Mouse (Mus musculus) Patski (cell line): Measurements from ENCODE around the gene Mast2. TPM values are rescaled to one million over a fixed set of nuclear protein-coding genes. Genes with fewer than 3 reads are reported as not detected.

ENCODE experiments used
- ATAC-seq: fragments of 100-300 bp; one replicate; pipeline ENCODE4 v1.8.0; 2021
- CTCF ChIA-PET: fragments of 350-600 bp; sonication (Branson Sonifier 250); formaldehyde crosslinking; loops from one replicate; lab custom pipeline; 2022; ENCODE audit warnings: inconsistent platforms; lab: Charles Lee
- POLR2A ChIA-PET: fragments of 350-600 bp; sonication (Branson Sonifier 250); formaldehyde crosslinking; loops from one replicate; lab custom pipeline; 2022; ENCODE audit warnings: antibody characterized with exemption, inconsistent platforms; lab: Charles Lee
- DNase-seq: peaks from one replicate; pipeline ENCODE4 v3.0.0-alpha.2; 2011; ENCODE audit warnings: low read depth, low spot score
- H3K27me3 ChIP-seq: fragments of 371-371 bp; one replicate; pipeline ENCODE4 v1.5.1; 2021
- CTCF ChIP-seq: fragments of 100-300 bp; IDR thresholded peaks from one replicate; pipeline ENCODE4 v1.5.1; 2021
- in situ Hi-C: fragments of 300-500 bp; cut with MboI; formaldehyde crosslinking; loops from 3 replicates; pipeline ENCODE4 v1.11.1; 2018; ENCODE audit warnings: low pct_unique_long_range_greater_than_20kb, mixed read lengths
- polyA plus RNA-seq: library from polyadenylated mRNA; unstranded; gene quantifications from one replicate; pipeline ENCODE4 v1.2.3, GENCODE M21; 2021

Gene Mast2
- polyA plus RNA-seq, 1 experiment from 2014 or later: 36.5 TPM

DNA sequence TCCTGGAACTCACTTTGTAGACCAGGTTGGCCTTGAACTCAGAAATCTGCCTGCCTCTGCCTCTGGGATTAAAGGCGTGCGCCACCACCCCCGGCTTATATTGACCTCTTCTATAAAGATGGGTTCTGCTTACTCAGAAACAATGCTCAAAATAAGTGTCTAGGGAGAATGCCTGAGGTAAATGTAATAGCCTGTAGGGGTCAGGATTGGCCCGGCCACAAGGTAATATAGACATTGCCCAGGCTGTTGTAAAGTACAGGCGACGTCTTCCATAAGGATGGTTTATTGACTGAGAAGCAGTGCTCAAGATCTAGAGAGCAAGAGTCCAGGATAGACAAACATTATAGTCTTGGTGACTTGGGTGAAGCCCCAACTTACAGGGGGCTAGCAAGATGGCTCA is 195.8 kb downstream of the Mast2 start:
- no peaks in the 10 kb centered on the region for H3K27me3 ChIP-seq
- in situ Hi-C loops: no loop called here
- ChIA-PET CTCF (no interaction called here), POLR2A (no interaction called here)
- no peak for ATAC-seq
- no peak for TF ChIP-seq CTCF
- no peak for DNase-seq

Other genes with a start within 250 kb of the Mast2 start
- 15.6 TPM for gene Pik3r3, start 242.6 kb downstream of the Mast2 start, polyA plus RNA-seq
- 15.9 TPM for gene Ipp, start 43.4 kb upstream of the Mast2 start, polyA plus RNA-seq
- gene Tmem69, start 91.8 kb upstream of the Mast2 start, polyA plus RNA-seq: 8.5 TPM
- 43.9 TPM for gene Gpbp1l1, start 93.5 kb upstream of the Mast2 start, polyA plus RNA-seq
- 1.8 TPM for gene Ccdc17, start 132.5 kb upstream of the Mast2 start, polyA plus RNA-seq
- gene Nasp, start 163.8 kb upstream of the Mast2 start, polyA plus RNA-seq: 49.4 TPM
- gene Akr1a1, start 187.5 kb upstream of the Mast2 start, polyA plus RNA-seq: 517 TPM
- gene Prdx1, start 221.4 kb upstream of the Mast2 start, polyA plus RNA-seq: 538 TPM
- gene Mmachc, start 244.2 kb upstream of the Mast2 start, polyA plus RNA-seq: 12.4 TPM
- gene Ccdc163, start 244.3 kb upstream of the Mast2 start, polyA plus RNA-seq: 30.5 TPM